Mouse (Mus musculus): ENCODE results near the gene Arpc4.

Arpc4 gene

DNA sequence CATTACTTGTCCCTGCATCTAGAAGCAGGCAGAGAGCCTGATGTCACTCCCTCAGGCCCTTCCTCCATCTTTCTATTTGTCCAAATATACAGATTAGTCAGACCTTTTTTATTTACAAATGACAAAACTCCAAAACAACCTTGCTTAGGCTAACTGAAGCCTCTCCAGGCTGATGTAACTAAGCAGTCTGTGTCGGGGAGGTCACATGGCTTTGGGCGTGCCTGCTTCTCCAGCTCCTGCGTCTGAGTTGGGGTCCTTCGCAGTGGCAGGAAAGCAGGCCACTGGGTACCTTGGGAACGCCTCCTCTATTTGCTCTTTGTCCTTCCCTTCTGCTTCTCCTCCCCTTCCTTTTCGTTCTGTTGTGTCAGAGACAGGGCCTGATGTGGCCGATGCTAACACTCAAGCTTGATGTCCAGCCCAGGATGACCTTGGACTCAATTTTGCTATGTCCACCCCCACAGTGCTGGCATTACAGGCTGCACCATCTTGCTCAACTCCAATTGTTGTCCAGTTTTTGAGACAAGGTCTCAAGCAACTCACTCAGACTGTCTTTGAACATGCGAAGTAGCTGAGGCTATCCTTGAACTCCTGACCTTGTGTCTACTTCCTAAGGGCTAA, 13.3 kb upstream of the Arpc4 start:
- DNase-seq (ENCODE audit: low spot score), result no peak

DNA sequence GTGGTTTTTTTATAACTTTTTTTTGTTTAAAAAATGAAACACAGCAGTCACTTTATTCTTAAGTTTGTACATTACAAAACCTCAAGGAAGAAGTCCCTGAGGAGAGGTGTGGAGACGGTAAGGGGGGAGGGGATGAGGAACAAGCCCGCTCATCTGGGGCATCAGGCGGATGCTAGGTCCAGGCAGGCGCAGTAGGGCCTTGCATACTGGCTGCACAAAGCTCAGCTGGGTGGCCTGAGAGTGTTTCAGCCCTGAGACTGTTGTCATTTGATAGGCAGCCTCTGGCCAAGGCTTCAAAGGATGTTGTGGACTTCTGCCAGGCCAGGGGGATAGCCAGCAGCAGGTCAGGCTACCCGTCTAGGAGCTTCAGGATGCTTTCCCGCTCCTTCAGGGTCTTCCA, 11.3 kb upstream of the Arpc4 start:
- DNase-seq (ENCODE audit: low spot score), result no peak

DNA sequence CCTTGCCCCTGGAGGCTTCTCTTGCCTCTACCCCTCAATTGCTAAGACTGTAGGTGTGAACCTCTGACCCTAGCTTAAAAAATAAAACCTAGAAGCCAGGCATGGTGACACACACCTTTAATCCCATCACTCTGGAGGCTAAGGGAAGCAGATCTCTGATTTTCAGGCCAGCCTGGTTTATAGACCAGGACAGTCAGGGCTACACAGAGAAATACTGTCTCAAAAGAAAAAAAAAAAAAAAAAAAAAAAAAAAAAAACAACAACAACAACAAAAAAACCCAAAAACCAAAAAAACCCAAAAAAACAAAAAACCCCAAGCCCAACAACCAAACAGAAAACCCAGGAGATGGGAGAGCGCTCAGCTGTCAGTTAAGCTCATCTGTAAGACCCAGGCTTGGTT, 10.3 kb upstream of the Arpc4 start:
- no peak for DNase-seq (ENCODE audit: low spot score)

DNA sequence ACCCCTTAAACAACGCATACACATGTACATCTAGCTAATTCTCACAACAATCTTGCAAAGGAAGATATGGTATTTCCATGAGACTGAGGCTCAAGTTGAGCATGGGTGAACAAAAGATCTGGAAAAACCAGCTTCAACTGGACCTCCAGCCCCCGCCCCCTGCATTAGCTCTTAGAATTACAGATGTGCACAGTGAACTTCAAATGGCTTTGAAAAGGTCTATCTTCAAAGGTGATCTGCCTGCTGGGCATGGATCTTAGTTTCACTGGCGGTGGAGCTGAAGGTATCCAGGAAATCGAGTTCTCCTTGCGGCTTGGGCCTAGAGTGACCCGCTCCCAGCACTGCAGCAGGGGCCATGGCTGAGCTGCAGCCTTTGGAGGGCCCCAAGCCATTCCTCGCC, 9.8 kb upstream of the Arpc4 start:
- DNase-seq (ENCODE audit: low spot score), result no peak

DNA sequence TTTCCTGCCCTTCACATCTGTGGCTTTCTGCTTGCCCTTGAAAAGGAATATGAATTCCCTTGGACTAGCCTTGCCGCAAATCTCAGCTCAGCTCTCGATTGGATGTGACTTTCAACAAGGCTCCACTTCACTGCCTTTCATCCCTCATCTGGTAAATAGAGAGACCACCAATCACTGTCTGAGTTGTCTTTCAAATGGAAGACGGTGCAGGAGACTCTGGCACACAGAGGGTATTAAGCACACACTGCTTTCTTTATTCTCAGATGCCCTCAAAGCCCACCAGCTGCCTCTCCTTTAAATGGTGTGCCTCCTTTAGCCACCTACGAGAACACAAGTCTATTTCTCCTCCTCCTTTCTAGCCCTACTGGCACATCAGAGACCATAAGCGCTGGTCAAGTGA, 9.3 kb upstream of the Arpc4 start:
- no peak for DNase-seq (ENCODE audit: low spot score)

DNA sequence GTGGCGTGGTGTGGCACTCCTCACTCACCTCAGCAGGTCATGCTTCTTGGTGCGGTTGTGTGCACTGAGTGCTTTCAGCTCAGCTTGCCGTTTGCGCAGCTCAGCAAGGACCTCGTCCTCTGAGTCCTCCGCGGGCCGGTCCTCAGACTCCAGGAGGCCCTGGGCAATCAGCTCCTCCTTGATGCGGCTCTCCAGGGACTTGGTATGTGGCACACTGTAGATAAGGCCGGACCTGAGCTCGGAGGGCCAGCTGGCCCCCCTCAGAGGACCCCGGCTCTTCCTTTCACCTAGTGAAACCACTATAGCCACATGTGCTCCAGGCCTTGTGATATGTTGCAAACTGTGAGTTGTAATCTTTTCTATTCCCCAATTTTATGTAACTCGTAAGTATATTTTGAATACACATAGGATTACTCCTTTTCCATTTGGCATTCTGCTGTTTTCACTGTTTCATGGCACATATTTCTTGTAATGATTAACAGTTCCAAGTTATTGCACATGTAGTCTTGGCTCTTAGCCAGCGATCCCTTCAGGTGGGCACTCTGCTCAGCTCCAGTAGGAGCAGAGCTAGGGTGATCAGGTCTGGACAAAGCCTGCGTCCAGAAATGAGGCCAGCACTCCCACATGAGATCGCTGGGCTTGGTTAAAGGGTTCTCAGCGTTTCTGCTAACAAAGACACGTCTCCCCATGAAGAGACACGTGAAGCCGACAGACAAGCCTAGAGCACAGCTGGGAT, 7.6 kb upstream of the Arpc4 start:
- no peak for DNase-seq (ENCODE audit: low spot score)

DNA sequence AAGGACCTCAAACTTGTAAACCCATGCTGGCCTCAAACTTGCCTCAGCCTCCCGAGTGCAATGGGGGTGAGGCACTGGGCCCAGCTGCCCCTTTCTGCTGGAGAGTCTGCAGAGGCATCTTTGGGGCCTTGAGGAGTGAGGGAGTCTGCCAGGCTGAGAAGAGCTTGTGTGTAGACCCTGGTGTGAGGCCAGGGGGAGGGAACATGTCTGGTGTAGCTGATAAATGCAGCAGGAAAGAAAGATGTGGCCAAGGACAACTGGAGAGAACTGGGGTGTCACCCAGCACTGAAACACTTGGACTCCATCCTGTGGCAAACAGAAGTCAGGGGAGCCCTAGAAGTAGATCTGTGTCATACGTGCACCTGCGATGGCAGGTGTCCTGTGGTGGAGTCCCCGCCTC, 4.4 kb upstream of the Arpc4 start:
- no peak for DNase-seq (ENCODE audit: low spot score)

DNA sequence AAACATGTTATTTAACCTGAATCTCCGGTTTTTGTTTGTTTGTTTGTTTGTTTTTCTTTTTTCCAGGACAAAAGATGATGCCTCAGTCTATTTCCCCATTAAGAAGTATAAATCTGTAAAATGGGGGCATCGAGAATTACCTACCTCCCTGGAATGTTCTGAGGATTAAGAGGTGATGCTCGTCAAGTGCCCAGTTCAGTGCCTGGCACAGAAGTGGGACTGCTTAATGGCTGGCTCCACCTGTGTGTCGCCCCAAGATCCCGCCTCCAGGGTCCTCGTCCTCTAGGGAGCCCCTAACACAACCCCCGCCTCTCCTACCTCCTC, 781 bp upstream of the Arpc4 start:
- DNase-seq (ENCODE audit: low spot score), result no peak

DNA sequence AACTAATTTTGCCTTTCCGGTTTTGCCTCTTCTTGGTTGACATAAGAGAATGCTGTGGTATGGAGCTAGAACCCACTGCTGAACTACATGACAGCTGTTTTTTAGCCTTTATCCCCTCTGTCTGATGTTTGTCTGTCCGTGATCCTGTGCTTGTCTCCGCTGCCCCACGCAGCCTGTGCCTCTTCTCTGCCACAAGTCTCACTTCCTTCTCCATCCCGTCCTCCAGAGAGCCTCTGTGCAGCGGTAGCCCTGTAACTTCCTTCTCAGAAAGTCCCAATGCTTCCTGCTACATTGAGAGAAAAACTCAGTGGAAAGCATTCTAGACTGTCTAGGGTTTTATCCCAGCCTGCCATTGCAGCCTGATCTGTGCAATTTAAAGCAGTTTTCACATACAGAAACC, 1.3 kb downstream of the Arpc4 start:
- no peak for DNase-seq (ENCODE audit: low spot score)

DNA sequence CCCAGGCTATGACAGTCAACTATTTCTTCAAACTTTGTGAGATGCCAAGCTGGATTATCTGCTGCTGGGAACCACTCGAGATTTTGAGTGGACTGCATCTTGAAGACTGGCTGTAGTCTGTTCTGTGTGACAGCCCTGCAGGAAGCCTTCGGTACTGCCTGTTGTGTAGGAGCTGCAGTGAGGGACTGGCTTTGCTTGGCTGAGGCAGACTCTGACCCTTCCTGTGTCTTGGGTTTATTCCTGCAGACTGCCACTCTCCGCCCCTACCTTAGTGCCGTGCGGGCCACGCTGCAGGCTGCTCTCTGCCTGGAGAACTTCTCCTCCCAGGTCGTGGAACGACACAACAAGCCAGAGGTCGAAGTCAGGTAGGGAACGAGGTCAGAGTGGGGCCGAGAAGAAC, 2.6 kb downstream of the Arpc4 start:
- DNase-seq (ENCODE audit: low spot score), result no peak

DNA sequence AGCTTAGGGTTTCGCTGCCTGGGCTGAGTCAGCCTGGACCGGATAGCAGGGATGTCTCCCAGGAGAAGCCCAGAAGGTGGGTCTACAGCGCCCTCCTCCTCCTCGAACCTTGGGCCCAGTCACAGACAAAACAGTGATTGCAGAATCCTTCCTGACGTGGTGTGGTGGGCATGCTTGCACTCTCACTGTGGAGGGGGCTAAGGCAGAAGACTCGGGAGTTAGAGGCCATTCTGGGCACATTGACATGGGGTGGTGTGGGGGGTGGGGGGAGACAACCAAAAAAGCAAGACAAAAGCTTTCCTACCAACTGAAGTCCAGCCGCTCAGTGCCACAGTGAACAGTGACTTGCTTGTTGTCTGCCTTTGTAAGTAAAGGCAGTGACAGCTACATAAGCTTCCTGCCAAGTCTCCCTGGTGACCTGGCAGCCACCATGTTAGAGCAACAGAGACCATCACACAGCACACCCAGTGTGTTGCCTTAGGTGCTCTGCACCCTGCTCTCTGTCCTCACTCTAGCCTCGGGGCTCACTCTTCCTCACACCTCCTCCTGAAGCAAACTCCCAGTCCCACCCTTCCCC, 6.5 kb downstream of the Arpc4 start:
- DNase-seq (ENCODE audit: low spot score), result peak; percentile 42

DNA sequence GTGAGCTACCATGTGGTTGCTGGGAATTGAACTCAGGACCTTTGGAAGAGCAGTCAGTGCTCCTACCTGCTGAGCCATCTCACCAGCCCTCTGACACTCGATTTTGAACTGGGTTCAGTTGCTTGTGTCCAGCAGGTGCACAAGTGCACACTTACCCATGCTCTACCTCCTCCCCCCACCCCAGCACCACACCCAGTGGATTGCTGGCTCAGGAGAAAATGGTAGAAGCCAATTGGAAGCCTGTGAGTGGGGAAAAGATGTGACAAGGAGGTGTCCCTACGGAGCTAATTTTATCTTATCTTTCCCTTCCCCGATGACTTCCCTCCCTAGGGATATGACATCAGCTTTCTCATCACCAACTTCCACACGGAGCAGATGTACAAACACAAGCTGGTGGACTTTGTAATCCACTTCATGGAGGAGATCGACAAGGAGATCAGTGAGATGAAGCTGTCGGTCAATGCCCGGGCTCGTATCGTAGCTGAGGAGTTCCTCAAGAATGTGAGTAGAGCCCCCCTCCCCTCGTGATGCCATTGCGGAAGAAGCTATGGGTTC, 7.3 kb downstream of the Arpc4 start:
- DNase-seq (ENCODE audit: low spot score), result no peak

DNA sequence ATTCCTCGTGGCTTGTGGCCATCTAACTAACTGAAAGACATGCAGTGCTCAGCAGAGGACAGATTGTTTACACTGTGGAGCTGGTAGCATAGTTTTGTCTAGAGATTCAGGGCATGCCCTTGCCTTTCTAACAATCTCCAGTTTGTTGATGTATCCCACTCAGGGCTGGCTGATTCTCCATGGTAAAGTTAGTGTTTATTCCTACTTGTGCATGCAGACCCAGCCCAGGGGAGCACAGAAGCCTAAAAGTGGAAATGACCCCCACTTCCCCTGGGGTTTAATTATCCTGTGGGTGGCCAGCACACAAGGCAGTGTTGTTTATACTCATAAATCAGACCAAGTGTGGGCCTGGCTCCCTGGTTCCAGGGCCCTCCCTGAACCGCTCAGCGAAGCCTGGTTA, 8.1 kb downstream of the Arpc4 start:
- no peak for DNase-seq (ENCODE audit: low spot score)

DNA sequence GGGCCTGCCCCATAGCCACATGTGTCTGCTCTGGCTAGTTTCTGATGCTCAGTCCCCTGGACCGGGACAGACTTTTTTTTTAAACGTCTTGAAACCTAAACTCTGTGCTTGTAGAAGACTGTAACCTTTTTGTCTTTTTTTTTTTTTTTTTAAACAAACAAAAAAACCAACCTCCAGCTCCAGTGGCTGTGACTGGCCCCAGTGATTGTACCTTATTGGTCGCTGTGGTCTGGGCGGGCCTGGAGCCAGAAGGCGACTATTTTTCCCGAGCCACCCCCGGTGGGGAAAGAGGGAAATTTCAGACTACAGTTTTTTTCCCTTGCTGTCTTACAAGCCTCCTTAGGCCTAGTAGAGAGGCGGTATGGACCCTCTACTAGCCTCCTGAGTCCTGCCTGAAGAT, 11.0 kb downstream of the Arpc4 start, which contains the start of gene Ttll3:
Ttll3 (plus strand) TSS at position 301 of the 400 bp plus-strand sequence.
- DNase-seq (ENCODE audit: low spot score), result no peak

DNA sequence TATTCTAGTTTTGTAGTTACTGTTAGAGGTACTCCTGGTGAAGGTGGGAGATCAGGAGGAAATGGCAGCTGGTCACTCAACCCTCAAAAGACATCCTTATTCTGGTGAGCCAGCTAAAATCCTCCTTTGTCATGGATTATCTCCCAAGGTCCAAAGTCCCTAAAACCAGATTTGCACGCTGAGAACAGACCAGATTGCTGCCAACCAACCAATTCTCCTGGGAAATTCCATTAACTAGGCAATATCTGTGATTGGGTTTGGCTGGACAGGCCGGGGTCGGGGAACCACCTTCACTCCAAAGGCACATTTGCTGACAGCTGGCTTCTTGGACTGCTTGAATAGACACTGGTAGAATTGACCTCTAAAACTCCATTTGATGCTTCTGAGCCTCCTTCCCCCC, 12.8 kb downstream of the Arpc4 start:
- no peak for DNase-seq (ENCODE audit: low spot score)

DNA sequence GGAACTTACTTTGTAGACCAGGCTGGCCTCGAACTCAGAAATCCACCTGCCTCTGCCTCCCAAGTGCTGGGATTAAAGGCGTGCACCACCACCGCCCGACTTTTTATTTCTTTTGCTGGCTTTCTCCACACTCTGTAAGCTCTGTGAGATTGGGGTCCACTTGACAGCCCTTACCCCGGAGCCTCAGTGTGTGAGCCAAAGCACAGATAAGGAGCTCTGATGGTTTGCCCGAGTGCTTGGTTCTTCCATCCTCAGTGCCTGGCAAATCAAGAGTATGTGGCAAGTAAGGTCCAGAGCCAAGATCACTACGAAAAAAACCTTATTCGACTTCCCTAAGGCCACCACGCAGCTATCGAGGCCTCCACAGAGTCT, 14.1 kb downstream of the Arpc4 start:
- DNase-seq (ENCODE audit: low spot score), result no peak

DNA sequence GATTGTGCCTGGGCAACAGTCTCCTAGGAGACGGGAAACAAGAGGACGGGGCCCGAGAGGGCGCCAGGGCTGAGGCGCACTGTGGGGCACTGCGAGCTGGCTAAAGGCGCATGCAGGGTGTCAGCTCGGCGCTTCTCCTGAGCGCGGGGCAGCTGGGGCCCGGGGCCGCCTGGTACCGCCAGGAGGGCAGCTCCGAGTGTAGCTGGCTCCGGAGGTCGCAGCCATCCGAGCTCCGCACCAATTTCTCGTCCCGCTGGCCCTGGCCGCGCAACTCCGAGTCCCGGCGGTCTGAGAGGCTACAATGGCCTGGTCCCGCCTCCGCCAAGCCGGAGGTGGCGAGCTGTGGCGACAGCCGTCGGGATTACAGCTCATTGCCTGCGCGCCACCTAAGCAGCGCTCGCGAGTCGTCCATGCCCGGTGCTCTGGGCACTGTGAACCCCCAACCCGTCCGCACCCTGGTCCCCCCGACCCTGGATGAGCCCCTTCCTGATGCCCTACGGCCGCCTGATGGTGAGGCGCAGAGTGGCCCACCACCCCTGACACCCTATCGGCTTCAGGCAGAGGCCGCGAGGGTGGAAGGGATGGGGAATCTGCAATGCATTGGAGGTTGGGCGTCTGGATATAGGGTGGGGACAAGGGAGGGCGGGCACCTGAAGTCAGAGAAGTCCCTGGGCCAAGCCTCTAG, 14.6 kb downstream of the Arpc4 start:
- peak; percentile 53 for DNase-seq (ENCODE audit: low spot score)

DNA sequence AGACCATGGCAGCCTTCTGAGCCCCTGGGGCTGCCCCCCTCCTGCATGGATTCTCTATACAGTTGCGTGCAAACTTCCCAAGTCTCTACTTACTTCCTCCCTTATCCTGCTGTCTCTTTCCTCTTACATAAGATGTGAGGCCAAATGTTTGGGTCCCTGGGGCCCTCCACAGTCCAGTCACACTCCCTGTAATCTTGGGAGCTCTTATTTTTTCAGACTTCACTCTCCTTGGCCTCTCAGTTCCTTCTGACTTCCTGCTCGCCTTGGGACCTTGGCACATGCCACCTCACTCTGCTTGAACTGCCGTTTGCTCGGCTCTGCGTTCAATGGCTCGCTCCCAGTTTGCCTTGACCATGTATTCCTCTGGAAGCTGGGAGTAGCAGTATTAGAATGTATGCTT, 16.0 kb downstream of the Arpc4 start:
- no peak for DNase-seq (ENCODE audit: low spot score)

DNA sequence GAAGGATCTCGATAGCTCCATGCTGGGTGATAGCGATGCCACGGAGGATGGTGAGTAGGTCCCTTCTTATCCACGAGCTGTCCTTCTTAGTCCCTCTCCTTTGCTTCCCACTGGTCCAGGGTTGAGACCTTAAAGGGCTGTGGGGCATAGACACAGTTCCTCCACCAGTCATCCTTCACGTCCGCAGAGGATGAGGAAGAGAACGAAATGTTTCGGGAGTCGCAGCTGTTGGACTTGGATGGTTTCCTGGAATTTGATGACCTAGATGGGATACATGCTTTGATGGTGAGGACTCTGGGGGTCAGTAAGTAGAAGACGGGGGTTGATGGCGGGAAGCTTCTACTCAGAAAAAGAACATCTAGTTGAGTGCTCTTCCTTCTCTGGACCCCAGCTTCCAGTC, 16.9 kb downstream of the Arpc4 start:
- DNase-seq (ENCODE audit: low spot score), result no peak

DNA sequence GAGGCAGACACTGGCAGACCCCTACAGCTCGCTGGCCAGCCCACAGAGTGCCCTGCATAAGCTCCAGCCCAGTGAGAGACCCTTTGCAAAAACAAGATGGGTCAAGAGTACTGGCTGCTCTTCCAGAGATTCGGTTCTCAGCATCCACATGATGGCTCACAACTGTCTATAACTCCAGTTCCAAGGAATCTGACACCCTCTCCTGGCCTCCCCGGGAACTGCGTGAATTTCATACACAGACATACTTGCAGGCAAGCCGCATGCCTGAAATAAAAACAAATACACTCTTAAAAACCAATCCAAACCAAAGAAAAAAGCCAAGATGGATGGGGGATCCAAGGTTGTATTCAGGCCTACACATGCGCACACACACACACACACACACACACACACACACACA, 17.6 kb downstream of the Arpc4 start:
- DNase-seq (ENCODE audit: low spot score), result no peak

DNA sequence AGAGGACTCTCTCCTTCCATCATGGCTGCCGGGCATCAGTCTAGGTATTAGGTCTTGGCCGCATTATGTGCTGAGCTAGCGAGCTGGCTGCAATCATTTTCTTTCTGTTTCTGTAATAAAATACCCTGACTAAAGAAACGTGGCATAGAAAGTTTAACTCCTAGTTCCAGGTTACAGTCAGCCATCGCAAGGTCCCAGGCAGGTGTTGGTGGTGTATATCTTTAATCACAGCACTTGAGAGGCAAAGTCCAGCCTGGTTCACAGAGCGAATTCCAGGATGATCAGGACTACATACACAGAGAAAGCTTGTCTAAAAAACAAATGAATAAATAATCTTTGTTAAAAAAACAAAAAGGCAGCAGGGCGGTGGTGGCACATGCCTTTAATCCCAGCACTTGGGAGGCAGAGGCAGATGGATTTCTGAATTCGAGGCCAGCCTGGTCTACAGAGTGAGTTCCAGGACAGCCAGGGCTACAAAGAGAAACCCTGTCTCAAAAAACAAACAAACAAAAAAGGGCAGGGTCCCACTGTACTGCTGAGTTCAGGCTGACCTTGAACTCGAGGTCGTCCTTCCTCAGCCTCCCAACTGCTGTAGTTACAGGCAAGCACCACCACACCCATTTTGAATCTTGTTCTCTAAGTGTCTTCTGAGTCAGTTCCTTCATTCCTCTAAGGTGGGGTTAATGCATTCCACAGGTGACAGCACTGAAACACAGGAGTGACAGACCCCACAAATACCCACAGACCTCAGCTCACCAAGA, 18.5 kb downstream of the Arpc4 start:
- DNase-seq (ENCODE audit: low spot score), result no peak

DNA sequence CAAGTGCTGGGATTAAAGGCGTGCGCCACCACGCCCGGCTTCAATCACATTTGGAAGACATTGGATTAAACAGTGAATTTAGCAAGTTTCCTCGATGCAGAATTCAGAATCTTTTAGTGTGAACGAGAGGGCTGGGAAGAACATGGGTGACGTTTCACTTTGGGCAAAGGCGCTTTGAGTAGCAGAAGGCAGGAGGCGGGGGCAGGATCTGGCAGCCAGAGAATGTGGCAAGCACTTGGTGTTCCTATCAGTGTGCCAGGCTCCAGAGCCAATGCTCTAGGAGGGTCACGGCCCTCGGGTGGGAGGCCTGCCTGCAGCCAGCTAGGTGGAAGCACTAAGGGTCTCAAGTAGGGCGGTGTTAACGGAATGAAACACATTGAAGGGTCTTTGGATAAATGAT, 24.2 kb downstream of the Arpc4 start:
- DNase-seq (ENCODE audit: low spot score), result peak; percentile 65

All from layer of hippocampus, adult 11-12 months (tissue).